Mouse (Mus musculus): ENCODE data around the gene Rrp9. TPM values are rescaled to one million over a fixed set of nuclear protein-coding genes. Genes with fewer than 3 reads are reported as not detected.
A peak's percentile ranks its signal among the peaks of the same experiment; 100 is the strongest.

Gene Rrp9
- total and polyA plus RNA-seq, 3 experiments, result 120 to 326 (median 130) TPM

- no peak for TF ChIP-seq MAFK (IDR thresholded peaks at IDR 0.05; ENCODE audit: insufficient replicate concordance, low read length)
- no peak for TF ChIP-seq ZKSCAN1 (IDR thresholded peaks at IDR 0.05; ENCODE audit: borderline replicate concordance, low read depth, low read length)
- TF ChIP-seq JUN (IDR thresholded peaks at IDR 0.05; ENCODE audit: insufficient read depth, low read depth, low read length), result no peak
- no peak for TF ChIP-seq EP300 (IDR thresholded peaks at IDR 0.05; ENCODE audit: low read length)
Measured at GRCm38 (mm10) chr9:106476924-106477484, 1.2 kb downstream of the Rrp9 start, which contains the start of gene Parp3 (continued).

- no peaks in the 10 kb centered on the region for H3K27me3 ChIP-seq (replicated peaks)
- H3K79me2 ChIP-seq (replicated peaks; ENCODE audit: control insufficient read depth, extremely low read depth, insufficient read depth, poor library complexity, severe bottlenecking), result peaks cover 26% of the 10 kb centered on the region
- in situ Hi-C loops (cut with MboI; ENCODE audit: low pct_ligation_motif_present, low pct_unique_long_range_greater_than_20kb, low sequenced_read_pairs) (loop anchor here (5.0 kb wide), 1 partner anchor 40 kb away; the partner anchor contains the start of gene Acy1), dilution Hi-C loops (cut with MboI; ENCODE audit: extremely low pct_ligation_motif_present, extremely low pct_unique_long_range_greater_than_20kb, low sequenced_read_pairs) (no loop called here)
- TF ChIP-seq JUN (IDR thresholded peaks at IDR 0.05; ENCODE audit: insufficient read depth, low read depth, low read length) (no peak), ETS1 (conservative IDR thresholded peaks at IDR 0.05; ENCODE audit: low read depth, low read length) (no peak), SIN3A (IDR thresholded peaks at IDR 0.05; ENCODE audit: low read length) (no peak), POLR2A (IDR thresholded peaks at IDR 0.05; ENCODE audit: low read depth, low read length) (no peak), TCF12 (IDR thresholded peaks at IDR 0.05; ENCODE audit: low read depth, low read length) (no peak), GABPA (IDR thresholded peaks at IDR 0.05; ENCODE audit: insufficient replicate concordance, low read depth, low read length) (no peak), HCFC1 (IDR thresholded peaks at IDR 0.05; ENCODE audit: low read depth, low read length) (no peak), E2F4 (IDR thresholded peaks at IDR 0.05; ENCODE audit: insufficient replicate concordance, low read depth, low read length) (no peak), TBP (conservative IDR thresholded peaks at IDR 0.05; ENCODE audit: low read depth, low read length) (no peak), MAX (IDR thresholded peaks at IDR 0.05; ENCODE audit: low read length) (no peak), MXI1 (IDR thresholded peaks at IDR 0.05; ENCODE audit: low read depth, low read length) (no peak), MEF2A (IDR thresholded peaks at IDR 0.05; ENCODE audit: borderline replicate concordance, low read depth, low read length) (no peak), KAT2A (IDR thresholded peaks at IDR 0.05; ENCODE audit: insufficient replicate concordance, low read length) (no peak), JUND (conservative IDR thresholded peaks at IDR 0.05; ENCODE audit: low read depth, low read length) (no peak)
- DNase-seq (ENCODE audit: extremely low read depth), result no peak
- peaks cover 6 to 62% of the 10 kb centered on the region in 2 experiments for H3K4me1 ChIP-seq (ENCODE audit: control insufficient read depth in 1 of 2, insufficient read depth in 2 of 2)
- H3K27ac ChIP-seq (ENCODE audit: insufficient read depth, low read depth), result no peak overlapping the region
- peak overlapping the region; percentile 65 for H3K4me2 ChIP-seq (ENCODE audit: insufficient read depth, low read depth, poor library complexity, severe bottlenecking)
- no peaks in the 10 kb centered on the region for H3K9me3 ChIP-seq (replicated peaks; ENCODE audit: low read length)
- H3K4me3 ChIP-seq (replicated peaks in 1 of 3; ENCODE audit: low read depth in 2 of 3, low read length in 2 of 3, poor library complexity in 1 of 3), result peak overlapping the region; percentile 77 to 92 (median 91)
- peaks cover 30 to 52% of the 10 kb centered on the region in 2 experiments for H3K36me3 ChIP-seq (replicated peaks in 1 of 2; ENCODE audit: control insufficient read depth in 1 of 2, insufficient read depth in 1 of 2, low read length in 1 of 2)
- peak overlapping the region; percentile 74 for H3K9ac ChIP-seq (ENCODE audit: insufficient read depth, low read depth)
Measured at GRCm38 (mm10) chr9:106477649-106478048, 1.9 kb downstream of the Rrp9 start.

- Histone ChIP-seq H3K27me3 (replicated peaks) (no peaks in the 10 kb centered on the region), H3K4me1 (ENCODE audit: control insufficient read depth in 1 of 2, insufficient read depth in 2 of 2) (peaks cover 6 to 57% of the 10 kb centered on the region in 2 experiments), H3K36me3 (replicated peaks in 1 of 2; ENCODE audit: control insufficient read depth in 1 of 2, insufficient read depth in 1 of 2, low read length in 1 of 2) (peaks cover 34 to 52% of the 10 kb centered on the region in 2 experiments), H3K9me3 (replicated peaks; ENCODE audit: low read length) (no peaks in the 10 kb centered on the region), H3K79me2 (replicated peaks; ENCODE audit: control insufficient read depth, extremely low read depth, insufficient read depth, poor library complexity, severe bottlenecking) (peaks cover 26% of the 10 kb centered on the region), H3K4me3 (replicated peaks in 1 of 3; ENCODE audit: low read depth in 2 of 3, low read length in 2 of 3, poor library complexity in 1 of 3) (peak overlapping the region; percentile 77 to 92 (median 91)), H3K9ac (ENCODE audit: insufficient read depth, low read depth) (peak overlapping the region; percentile 74; the same call in 1 of the 2 replicates), H3K4me2 (ENCODE audit: insufficient read depth, low read depth, poor library complexity, severe bottlenecking) (peak overlapping the region; percentile 65), H3K27ac (ENCODE audit: insufficient read depth, low read depth) (no peak overlapping the region)
- DNase-seq (ENCODE audit: extremely low read depth), result no peak
- in situ Hi-C loops (cut with MboI; ENCODE audit: low pct_ligation_motif_present, low pct_unique_long_range_greater_than_20kb, low sequenced_read_pairs), result loop anchor here (5.0 kb wide), 1 partner anchor 41 kb away; the partner anchor contains the start of gene Acy1
- dilution Hi-C loops (cut with MboI; ENCODE audit: extremely low pct_ligation_motif_present, extremely low pct_unique_long_range_greater_than_20kb, low sequenced_read_pairs), result no loop called here
- TF ChIP-seq POLR2A (IDR thresholded peaks at IDR 0.05; ENCODE audit: low read depth, low read length), result no peak
- TF ChIP-seq GABPA (IDR thresholded peaks at IDR 0.05; ENCODE audit: insufficient replicate concordance, low read depth, low read length), result no peak
- TF ChIP-seq USF1 (IDR thresholded peaks at IDR 0.05; ENCODE audit: low read depth, low read length), result no peak
- no peak for TF ChIP-seq CTCF (conservative IDR thresholded peaks at IDR 0.05 in 1 of 2, IDR thresholded peaks at IDR 0.05 in 1 of 2; ENCODE audit: low read depth in 2 of 2, low read length in 2 of 2)
- no peak for TF ChIP-seq JUND (conservative IDR thresholded peaks at IDR 0.05; ENCODE audit: low read depth, low read length)
- TF ChIP-seq CHD2 (IDR thresholded peaks at IDR 0.05; ENCODE audit: low read length), result no peak
Measured at GRCm38 (mm10) chr9:106478101-106478500, 2.3 kb downstream of the Rrp9 start.

Data from CH12.LX (cell line).